Mouse (Mus musculus) E14TG2a.4 (cell line): ENCODE results near the gene Slc35e3.

Experiments used
- H3K27me3 ChIP-seq: 2 replicates; pipeline ENCODE4 v1.6.1; 2014; ENCODE audit warnings: low read length, control low read depth; ENCODE audit not compliant: insufficient read depth
- H3K36me3 ChIP-seq: 2 replicates; pipeline ENCODE4 v1.6.1; 2014; ENCODE audit warnings: low read length, control low read depth; ENCODE audit not compliant: insufficient read depth
- H3K4me1 ChIP-seq: replicated peaks from 2 replicates; pipeline ENCODE4 v1.6.1; 2014; ENCODE audit warnings: low read depth, low read length, control low read depth
- H3K4me3 ChIP-seq: replicated peaks from 2 replicates; pipeline ENCODE4 v1.5.1; 2014; ENCODE audit warnings: mild to moderate bottlenecking, low read length
- H3K9me3 ChIP-seq: 2 replicates; pipeline ENCODE4 v1.6.1; 2014; ENCODE audit warnings: low read length, control low read depth
- CTCF ChIP-seq: conservative IDR thresholded peaks from 2 replicates; pipeline ENCODE4 v1.5.1; 2014; ENCODE audit warnings: low read length
- NANOG ChIP-seq: IDR thresholded peaks from 2 replicates; pipeline ENCODE4 v1.6.1; 2014; ENCODE audit warnings: borderline replicate concordance, low read length, mixed read lengths
- POU5F1 ChIP-seq: IDR thresholded peaks from 2 replicates; pipeline ENCODE4 v1.6.1; 2014; ENCODE audit warnings: low read length, borderline replicate concordance

The Slc35e3 gene

DNA sequence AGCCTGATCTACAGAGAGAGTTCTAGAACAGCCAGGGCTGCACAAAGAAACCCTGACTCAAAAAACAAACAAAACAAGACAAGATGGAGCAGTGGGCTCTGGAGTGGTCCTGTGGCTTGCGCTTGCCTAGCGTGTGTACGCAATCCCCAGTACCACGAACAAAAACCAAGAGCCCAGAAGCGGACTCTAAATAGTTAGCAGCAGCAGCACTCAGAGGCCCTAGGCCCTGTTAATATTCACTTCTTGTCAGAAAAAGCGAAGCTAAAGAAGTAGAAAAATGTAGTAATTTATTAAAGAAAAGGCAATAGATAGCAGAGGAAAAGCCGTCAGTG, 8.4 kb upstream of the Slc35e3 start:
- no peak overlapping the region for H3K4me3 ChIP-seq
- no peak for TF ChIP-seq POU5F1
- no peak for TF ChIP-seq CTCF
- no peak for TF ChIP-seq NANOG

DNA sequence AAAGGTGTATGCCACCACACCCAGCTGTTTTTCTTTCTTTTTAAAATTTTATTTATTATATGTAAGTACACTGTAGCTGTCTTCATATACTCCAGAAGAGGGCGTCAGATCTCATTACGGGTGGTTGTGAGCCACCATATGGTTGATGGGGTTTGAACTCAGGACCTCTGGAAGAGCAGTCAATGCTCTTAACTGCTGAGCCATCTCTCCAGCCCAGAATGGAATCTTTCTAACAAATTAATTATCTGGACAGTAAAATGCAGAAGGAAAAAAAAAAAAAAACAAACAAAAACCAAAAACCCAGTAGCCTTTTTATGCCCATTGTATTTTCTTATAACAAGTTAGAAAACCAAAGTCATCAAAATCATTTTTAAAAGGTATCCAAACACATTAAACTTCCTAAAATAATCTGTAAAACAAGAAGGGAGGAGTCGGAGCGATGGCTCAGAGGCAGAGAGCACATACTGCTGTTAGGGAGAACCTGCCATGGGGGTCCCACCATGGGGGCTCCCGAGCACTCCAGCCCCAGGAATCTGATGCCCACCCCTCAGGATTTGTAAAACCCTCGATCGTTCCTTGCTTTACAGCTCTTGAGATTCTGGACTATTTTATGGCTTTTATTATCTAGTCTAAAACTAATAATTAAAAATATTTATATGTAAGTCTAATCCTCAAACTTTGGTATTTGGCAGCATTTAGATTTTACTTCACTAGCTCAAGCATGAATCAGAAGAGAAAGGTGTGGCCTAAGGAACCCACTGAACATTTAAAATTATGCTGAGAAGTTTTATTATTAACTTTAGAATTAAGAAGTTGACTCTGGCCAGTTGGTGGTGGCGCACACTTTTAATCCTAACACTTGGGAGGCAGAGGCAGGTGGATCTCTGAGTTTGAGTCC, 7.8 kb upstream of the Slc35e3 start:
- peaks cover 6% of the 10 kb centered on the region for H3K4me1 ChIP-seq
- no peak overlapping the region for H3K4me3 ChIP-seq
- H3K27me3 ChIP-seq, result no peaks in the 10 kb centered on the region
- H3K36me3 ChIP-seq, result peaks cover 98% of the 10 kb centered on the region
- TF ChIP-seq CTCF (no peak), NANOG (no peak), POU5F1 (no peak)
- peaks cover 24% of the 10 kb centered on the region for H3K9me3 ChIP-seq

More for the DNA sequence above, 8.4 kb upstream of the Slc35e3 start:
- H3K27me3 ChIP-seq, result no peaks in the 10 kb centered on the region
- H3K4me1 ChIP-seq, result peaks cover 6% of the 10 kb centered on the region
- peaks cover 98% of the 10 kb centered on the region for H3K36me3 ChIP-seq
- peaks cover 18% of the 10 kb centered on the region for H3K9me3 ChIP-seq

DNA sequence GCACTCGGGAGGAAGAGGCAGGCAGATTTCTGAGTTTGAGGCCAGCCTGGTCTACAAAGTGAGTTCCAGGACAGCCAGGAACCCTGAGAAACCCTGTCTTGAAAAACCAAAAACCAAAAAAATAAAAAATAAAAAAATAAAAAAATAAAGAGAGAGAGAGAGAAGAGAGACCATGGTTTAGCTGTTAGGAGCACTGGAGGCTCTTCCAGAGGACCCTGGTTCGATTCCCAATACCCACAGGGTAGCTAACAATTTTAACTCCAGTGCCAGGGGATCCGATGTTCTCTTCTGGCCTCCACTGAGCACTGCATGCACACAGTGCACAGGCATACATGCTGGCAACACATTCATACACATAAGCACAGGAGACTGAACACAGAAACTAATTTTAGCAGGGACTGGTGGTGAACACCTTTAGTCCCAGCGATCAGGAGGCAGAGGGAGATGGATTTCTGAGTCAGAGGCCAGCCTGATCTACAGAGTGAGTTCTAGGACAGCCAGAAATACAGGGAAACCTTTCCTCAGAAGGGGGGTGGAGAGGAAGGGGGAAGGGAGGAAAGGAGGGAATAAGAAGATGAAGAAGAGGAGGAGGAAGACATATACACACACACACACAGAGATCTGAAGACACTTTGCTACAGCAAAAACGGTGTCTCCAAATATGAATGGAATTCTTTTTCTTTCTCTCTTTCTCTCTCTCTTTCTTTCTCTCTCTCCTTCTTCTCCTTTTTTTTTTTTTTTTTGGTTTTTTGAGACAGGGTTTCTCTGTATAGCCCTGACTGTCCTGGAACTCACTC, 6.9 kb upstream of the Slc35e3 start:
- Histone ChIP-seq H3K4me3 (no peak overlapping the region), H3K36me3 (peaks cover 98% of the 10 kb centered on the region), H3K9me3 (peaks cover 33% of the 10 kb centered on the region), H3K4me1 (peaks cover 6% of the 10 kb centered on the region), H3K27me3 (no peaks in the 10 kb centered on the region)
- TF ChIP-seq POU5F1 (no peak), NANOG (no peak), CTCF (no peak)

DNA sequence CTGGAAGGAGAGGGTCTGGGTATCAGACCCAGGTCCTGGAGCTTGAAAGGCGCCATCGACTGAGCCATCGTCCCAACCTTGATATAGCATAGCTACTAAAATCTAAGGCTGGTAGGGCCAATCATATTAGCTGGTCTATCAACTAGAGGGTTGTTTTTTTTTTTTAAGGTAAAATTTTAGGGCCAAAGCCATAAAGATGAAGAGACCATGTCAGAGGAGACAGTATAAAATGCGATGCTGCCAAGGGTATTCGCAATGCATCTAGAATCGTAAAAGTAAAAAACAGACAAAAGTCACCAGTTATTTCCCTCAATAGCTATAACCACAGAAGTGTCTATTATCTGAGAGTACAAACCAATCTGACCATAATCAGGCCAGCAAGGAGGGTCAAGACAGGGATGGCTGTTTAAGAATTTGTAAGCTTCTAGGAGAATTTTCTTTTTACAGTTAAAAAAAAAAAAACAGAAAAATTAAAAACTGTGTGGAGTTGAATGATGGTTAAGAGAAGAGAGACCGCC, 6.2 kb upstream of the Slc35e3 start:
- Histone ChIP-seq H3K36me3 (peaks cover 92% of the 10 kb centered on the region), H3K4me1 (peaks cover 6% of the 10 kb centered on the region), H3K4me3 (no peak overlapping the region), H3K9me3 (peaks cover 33% of the 10 kb centered on the region), H3K27me3 (no peaks in the 10 kb centered on the region)
- no peak for TF ChIP-seq POU5F1

DNA sequence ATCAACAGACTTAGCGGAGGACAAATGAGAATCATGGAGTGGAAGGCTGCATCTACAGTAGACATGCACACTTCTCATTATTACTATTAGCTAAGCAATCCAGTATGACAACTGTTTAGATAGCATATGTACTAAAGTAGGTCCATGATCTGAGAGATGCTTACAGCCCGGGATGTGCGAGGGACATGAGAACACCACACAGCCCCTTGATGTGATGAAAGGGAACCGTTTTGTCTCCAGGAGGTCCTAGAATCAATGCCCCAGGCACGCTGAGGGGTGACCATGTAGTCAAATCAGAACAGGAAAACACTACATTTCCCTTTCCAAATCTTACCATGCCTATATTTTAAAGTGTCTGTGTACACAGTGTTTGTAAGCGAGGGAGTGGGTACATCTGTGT, 5.6 kb upstream of the Slc35e3 start:
- Histone ChIP-seq H3K4me3 (no peak overlapping the region), H3K36me3 (peaks cover 86% of the 10 kb centered on the region), H3K4me1 (peaks cover 10% of the 10 kb centered on the region), H3K27me3 (no peaks in the 10 kb centered on the region), H3K9me3 (peaks cover 33% of the 10 kb centered on the region)
- no peak for TF ChIP-seq POU5F1
- no peak for TF ChIP-seq CTCF
- TF ChIP-seq NANOG, result no peak

DNA sequence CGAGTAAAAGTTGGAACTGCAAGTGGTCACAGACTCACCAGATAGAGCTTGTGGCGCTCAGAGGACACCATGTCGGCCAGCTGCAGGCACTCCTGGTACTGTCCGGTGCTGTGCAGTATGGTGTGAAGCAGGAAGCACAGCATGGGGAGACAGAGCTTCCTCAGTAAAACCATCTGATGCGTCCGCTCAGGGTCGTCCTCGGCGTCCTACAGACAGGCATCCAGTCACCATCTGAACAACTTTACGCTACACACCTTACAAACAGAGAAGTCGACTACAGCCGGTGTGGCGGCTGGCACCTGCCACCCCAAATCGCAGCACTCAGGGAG, 5.1 kb upstream of the Slc35e3 start:
- Histone ChIP-seq H3K9me3 (peaks cover 33% of the 10 kb centered on the region), H3K27me3 (no peaks in the 10 kb centered on the region), H3K36me3 (peaks cover 81% of the 10 kb centered on the region), H3K4me3 (no peak overlapping the region), H3K4me1 (peaks cover 10% of the 10 kb centered on the region)
- TF ChIP-seq POU5F1 (no peak), CTCF (no peak), NANOG (no peak)

DNA sequence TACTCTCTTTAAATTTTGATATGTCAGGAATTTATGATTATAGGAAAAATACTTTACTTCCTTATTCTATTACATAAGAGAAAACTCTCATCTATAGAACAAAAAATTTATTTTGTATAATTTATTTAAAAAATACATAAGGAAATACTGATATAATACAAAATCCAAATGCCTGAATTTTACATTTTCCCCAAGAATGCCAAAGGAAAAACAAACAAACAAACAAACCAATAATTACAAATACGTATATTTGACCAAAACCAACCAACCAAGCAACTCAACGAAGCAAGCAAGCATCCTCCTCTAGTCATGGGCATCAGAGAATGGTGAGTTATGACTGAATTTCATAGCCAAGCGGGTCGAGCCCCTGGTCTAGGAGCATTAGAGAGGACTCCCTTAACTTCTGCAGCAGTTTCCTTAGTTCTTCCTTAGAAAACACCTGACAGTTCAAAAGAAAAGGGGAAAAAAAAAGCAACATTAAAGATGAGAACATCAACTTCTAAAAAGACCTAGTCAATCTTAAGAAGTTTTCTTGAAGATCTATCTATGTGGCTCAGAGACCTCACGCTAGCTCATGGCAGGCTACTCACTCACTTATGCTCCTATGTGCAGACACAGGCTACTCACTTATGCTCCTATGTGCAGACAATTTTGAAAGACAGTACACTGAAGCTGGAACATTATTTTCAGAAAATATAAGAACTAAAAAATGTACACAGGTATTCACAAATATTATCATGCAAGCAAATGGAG, 4.5 kb upstream of the Slc35e3 start:
- no peak overlapping the region for H3K4me3 ChIP-seq

DNA sequence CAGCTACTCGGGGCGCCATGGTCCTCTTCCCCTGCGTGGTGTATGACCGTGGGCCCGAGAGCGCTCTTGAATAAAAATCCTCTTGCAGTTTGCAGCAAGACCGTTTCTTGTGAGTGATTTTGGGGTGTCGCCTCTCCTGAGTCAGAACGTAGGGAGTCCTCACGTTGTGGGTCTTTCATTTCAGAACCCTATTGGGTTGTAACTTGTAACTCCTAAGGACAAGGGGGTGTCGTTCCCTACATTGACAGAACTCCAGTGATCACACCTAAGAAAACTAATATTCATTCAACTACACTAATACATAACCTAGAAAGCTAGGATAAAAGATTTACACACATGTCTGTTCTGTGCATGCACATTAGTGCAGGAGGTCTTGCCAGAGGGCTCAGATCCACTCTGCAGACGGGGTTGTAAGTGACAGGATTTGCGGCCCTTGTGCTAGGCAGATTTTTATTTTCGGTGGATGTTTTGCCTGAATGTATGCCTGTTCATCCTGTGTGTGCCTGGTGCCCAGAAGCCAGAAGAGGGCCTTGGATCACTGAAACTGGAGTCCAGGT, 3.7 kb upstream of the Slc35e3 start:
- no peak for TF ChIP-seq CTCF
- no peak for TF ChIP-seq NANOG
- TF ChIP-seq POU5F1, result no peak; the same call in 1 of the 2 replicates
- Histone ChIP-seq H3K4me1 (peaks cover 11% of the 10 kb centered on the region), H3K9me3 (peaks cover 33% of the 10 kb centered on the region), H3K36me3 (peaks cover 67% of the 10 kb centered on the region), H3K27me3 (no peaks in the 10 kb centered on the region), H3K4me3 (no peak overlapping the region)

More for the DNA sequence above, 4.5 kb upstream of the Slc35e3 start:
- no peaks in the 10 kb centered on the region for H3K27me3 ChIP-seq
- H3K36me3 ChIP-seq, result peaks cover 75% of the 10 kb centered on the region
- H3K9me3 ChIP-seq, result peaks cover 33% of the 10 kb centered on the region
- H3K4me1 ChIP-seq, result peaks cover 7% of the 10 kb centered on the region
- TF ChIP-seq CTCF (no peak), NANOG (no peak), POU5F1 (no peak)
